Mouse (Mus musculus) heart, adult 11 months (tissue): ENCODE measurements around the gene Dst.

Source experiments
- DNase-seq: peaks from one replicate; pipeline ENCODE4 v3.0.0; 2022

Gene Dst

DNA sequence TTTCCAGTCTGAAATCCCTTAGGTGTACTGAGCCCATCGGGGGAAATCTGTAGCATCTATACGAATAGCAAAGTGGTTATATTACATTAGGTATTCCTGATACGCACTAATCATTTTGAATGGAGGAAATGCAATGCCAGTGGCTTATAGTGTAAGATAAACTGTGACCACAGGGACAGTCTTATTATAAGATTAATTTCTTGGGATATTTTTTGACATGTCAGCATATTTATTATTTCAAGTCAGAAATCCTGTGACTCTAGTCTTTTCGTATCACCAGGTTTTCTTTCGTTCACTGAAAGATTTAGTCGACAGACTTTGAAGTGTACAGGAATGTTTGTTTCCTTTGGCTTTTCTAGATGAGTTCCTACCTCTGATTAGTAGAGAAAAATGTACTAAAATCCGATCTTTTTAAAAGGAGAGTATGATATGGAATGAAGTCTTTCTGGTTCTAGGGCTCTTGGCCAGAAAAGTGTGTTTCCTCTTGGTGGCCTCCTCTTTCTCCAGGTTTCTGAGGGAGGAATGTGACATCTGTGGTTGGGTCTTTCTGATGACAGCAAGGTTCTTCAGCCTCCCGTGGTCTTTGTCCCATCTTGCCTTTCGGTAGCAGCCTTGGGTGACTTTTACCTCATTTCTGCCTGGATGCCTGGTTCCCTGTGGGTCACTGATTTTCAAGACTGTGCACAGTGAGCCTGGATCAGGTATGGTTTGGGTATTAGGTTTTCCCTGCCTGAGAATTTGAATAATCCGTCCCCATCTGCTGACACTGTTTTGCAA is 161.7 kb downstream of the Dst start:
- peak; percentile 59 for DNase-seq

GRCm38 (mm10) chr1:34070474-34070873 is 162.4 kb downstream of the Dst start:
- peak; percentile 86 for DNase-seq

- peak; percentile 59 for DNase-seq
Observed at GRCm38 (mm10) chr1:34070991-34071639, 163.1 kb downstream of the Dst start.

DNA sequence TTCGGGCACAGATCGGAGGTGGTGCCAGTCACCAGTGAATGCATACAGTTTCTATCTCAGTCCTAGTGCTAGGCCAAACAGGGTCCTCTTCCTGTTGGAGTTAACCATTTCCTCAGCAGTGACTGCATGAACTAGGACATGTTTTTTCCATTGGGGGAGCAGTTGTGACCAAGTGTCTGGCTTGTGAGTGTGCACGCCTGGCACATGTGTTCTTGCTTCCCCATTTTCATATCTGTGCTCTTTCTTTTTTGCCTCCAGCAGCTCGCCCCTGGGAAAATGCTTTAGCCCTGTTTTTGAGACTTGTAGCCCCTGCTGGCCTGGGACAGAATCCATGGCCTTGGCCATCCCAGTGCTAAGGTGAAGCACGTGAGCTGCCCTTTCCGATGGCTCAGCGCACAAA is 164.2 kb downstream of the Dst start:
- DNase-seq: peak; percentile 87

DNA sequence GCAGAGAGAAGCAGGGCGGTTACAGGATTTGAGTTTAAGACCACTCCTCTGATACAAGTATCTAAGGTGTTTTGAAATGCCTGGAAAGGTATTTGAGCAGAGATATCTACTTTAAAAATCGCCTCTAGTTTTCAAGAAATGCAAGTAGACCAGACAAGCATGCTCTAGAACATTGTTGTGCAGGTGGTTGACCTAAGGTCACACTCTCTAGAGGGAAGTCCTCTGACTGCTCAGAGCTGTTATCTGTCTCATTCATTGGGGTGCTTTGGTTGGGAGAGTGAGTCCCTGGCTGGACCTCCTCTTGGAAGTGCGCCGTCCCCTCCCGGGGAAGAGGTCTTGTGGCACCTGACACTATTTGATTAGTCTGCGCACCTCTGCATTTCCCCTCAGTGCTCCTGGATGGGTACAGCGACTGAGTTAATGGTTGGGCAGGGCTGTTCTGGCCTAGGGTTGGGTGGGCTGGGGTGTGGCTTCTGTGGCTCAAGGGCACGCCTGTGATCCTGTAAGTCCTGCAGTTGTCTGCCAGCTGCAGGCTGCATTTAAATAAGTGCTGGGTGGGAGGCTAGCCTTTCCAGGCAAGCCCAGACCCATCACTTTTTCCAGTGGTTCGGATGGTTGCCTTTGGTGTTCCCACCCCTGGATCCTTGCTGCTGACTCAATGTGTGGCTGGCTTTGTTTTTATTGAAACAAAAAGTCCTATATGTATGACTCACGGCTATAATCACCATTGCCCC is 165.6 kb downstream of the Dst start:
- DNase-seq: peak; percentile 82

GRCm38 (mm10) chr1:34074245-34075187 is 166.5 kb downstream of the Dst start:
- DNase-seq: peak; percentile 78

DNA sequence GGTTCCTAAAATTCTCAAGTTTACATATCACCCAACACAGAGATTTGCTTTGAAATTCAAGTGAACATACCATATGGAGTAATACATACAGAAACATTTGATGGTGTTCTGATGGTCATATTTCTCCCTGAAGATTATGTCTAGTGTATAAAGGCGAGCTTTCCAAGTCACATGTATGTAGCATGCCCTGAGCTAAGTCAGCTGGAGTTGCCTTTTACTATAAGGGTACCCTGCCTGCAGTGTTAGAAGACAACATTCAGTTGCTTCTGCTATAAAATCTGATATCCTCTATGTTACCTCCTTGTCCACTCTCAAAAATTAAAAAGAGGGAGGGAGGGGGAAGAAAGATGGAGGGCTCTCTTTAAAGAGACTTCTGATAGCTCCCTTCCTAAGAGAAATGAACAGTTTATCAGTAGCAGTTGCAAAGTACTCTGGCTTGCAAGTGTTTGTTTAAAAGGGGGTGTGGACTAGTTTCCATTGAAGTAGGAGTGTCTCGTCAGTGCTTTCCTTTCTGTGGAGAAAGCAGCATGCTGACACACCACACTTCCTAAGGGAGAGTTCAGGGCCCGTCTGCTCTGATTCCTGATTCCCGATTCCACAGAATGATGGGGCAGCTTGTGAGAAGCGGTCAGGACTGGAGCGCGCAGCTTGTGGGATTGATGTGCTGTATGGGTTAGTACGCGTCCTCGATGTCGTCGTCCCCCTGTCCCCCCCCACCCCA is 168.8 kb downstream of the Dst start:
- peak; percentile 87 for DNase-seq

GRCm38 (mm10) chr1:34077422-34077790 is 169.4 kb downstream of the Dst start:
- DNase-seq: peak; percentile 31

GRCm38 (mm10) chr1:34077941-34078340 is 169.9 kb downstream of the Dst start:
- DNase-seq: peak; percentile 90

GRCm38 (mm10) chr1:34089011-34089410 is 181.0 kb downstream of the Dst start:
- DNase-seq: no peak

- peak; percentile 30 for DNase-seq
Observed at GRCm38 (mm10) chr1:34090700-34091099, 182.7 kb downstream of the Dst start.

GRCm38 (mm10) chr1:34093652-34094051 is 185.6 kb downstream of the Dst start:
- DNase-seq: peak; percentile 60

DNA sequence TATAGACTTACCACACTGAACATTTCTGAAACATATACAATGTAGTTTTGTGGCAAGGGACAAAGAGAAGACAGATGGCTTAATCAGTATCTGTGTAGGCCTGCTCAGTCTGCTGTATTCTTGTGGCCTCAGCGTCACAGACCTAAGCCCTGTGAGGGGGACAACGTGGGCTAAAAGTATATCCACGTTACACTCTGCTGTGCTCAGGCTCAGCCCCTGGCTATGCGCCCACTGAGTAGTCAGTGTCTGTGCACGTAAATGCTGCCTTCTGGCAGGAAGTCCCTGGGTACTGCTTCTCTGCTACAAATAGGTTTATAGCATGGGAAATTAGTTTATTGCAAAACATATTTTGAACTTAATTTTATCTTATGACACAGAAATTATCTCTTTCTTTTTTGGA is 186.3 kb downstream of the Dst start:
- DNase-seq: peak; percentile 71

DNA sequence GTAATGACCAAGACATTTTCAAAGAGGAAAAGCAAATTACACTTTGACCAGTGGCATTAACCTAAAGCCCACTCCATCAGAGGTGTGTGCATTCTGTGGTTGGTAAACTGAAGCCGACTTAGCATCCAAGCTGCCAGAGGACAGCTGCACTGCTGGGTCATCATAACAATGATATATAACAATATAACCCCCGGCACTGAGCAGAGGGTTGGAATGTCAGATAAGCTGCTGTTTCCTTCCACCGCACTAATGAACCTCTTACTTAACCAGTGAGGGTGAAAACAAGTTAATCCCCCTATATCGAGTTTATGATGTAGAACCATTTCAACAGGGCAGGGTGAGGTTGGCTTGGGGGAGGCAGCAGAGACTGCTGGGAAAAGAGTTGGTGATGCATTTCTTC is 187.1 kb downstream of the Dst start:
- peak; percentile 57 for DNase-seq

GRCm38 (mm10) chr1:34096923-34097322 is 188.9 kb downstream of the Dst start:
- peak; percentile 89 for DNase-seq

GRCm38 (mm10) chr1:34097640-34098039 is 189.6 kb downstream of the Dst start:
- DNase-seq: peak; percentile 76

DNA sequence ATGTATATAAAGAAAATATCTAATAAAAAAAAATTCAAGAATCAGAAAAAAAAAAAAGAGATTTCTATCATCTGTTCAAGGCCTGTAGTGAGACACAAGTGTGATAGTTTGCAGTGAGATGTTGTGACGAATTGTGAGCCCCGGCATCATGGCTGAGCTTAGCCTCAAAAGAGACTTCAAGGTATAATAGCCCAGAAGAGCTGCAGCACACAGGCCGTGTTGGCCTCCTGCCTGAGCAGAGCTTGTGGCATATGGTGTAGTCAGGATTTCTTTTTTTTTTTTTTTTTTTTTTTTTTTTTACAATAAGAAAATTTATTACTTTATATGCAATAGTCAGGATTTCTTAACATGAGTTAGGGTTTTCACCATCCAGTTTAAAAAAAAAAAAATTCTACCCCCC is 191.4 kb downstream of the Dst start:
- peak; percentile 11 for DNase-seq

DNA sequence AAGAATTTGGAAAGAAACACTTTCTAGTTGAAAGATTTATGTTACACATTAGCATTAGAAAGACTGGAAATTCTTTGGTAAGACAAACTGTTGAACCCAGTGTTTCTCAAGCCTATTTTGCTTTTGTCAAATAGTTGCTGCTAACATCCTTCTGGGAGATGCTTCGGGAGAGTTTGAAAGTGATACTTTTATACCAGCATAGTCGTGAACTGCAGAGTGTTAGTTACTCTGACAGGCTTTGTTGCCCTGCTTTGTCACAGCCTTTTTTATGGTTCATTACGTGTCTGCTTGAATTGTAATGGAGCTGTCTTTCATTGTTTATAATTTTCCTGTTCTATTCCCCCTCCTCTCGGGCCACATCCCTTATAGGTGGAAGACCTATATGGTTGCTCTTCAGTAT is 192.4 kb downstream of the Dst start:
- peak; percentile 1 for DNase-seq

DNA sequence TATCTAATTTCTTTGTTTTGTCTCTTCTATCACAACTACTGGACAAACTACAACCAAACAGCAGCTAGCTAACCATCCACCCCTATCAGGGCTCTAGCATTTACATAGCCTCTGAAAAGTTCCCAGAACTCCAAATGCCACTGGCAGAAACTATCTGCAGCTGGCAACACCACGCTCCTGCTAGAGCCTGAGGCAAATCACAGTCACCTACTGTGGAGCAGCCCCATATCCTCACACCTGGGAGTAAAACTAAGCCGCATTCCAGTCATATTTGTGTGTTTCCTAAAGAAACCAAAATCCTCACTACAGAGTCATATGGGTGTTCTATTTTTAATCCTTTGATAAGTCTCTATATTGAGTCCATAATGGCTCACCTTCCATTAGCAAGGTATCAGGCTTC is 194.6 kb downstream of the Dst start:
- peak; percentile 40 for DNase-seq

- peak; percentile 74 for DNase-seq
Observed at GRCm38 (mm10) chr1:34103176-34103575, 195.2 kb downstream of the Dst start.

- DNase-seq: peak; percentile 87
Observed at GRCm38 (mm10) chr1:34103713-34104172, 195.7 kb downstream of the Dst start.

GRCm38 (mm10) chr1:34104846-34105245 is 196.8 kb downstream of the Dst start:
- peak; percentile 78 for DNase-seq
